Mouse (Mus musculus) intestine, embryonic 14.5 days (tissue): ENCODE measurements around the gene Cmpk2. TPM values are rescaled to one million over a fixed set of nuclear protein-coding genes. Genes with fewer than 3 reads are reported as not detected.
"Not testable (repeated sequence)": the region's sequence is repeated elsewhere in the genome, so short reads cannot be mapped to it uniquely, and the experiment has no call there.

ENCODE experiments used
- ATAC-seq: fragments of 200-750 bp; cut with Nextera tagmentation; replicated peaks from 2 replicates; pipeline ENCODE4 v1.8.0; 2017; ENCODE audit warnings: low read depth, moderate number of reproducible peaks, moderate TSS enrichment, moderate library complexity; ENCODE audit not compliant: low FRiP score, low TSS enrichment
- DNase-seq: peaks from one replicate; pipeline ENCODE4 v3.0.0-alpha.2; 2018; ENCODE audit warnings: low spot score
- H3K27ac ChIP-seq: fragments of 300-500 bp; sonication (generic); 2 replicates; pipeline ENCODE4 v1.5.1; 2014; ENCODE audit warnings: low read depth, mild to moderate bottlenecking, control low read depth
- H3K27me3 ChIP-seq: fragments of 300-500 bp; sonication (generic); replicated peaks from 2 replicates; pipeline ENCODE4 v1.6.1; 2014; ENCODE audit warnings: low read length, control low read depth; ENCODE audit not compliant: control insufficient read depth, insufficient read depth
- H3K36me3 ChIP-seq: fragments of 300-500 bp; sonication (generic); 2 replicates; pipeline ENCODE4 v1.6.1; 2014; ENCODE audit warnings: low read length, control low read depth; ENCODE audit not compliant: control insufficient read depth, insufficient read depth
- H3K4me1 ChIP-seq: fragments of 300-500 bp; sonication (generic); replicated peaks from 2 replicates; pipeline ENCODE4 v1.6.1; 2014; ENCODE audit warnings: low read length, control low read depth, mixed read lengths; ENCODE audit not compliant: control insufficient read depth, insufficient read depth
- H3K4me2 ChIP-seq: fragments of 300-500 bp; sonication (generic); 2 replicates; pipeline ENCODE4 v1.6.1; 2014; ENCODE audit warnings: low read length
- H3K4me3 ChIP-seq: fragments of 300-500 bp; sonication (generic); 2 replicates; pipeline ENCODE4 v1.5.1; 2014; ENCODE audit warnings: low read depth, low read length, control low read depth, mixed read lengths
- H3K9ac ChIP-seq: fragments of 300-500 bp; sonication (generic); 2 replicates; pipeline ENCODE4 v1.6.1; 2014; ENCODE audit warnings: mild to moderate bottlenecking, low read length
- H3K9me3 ChIP-seq: fragments of 300-500 bp; sonication (generic); 2 replicates; pipeline ENCODE4 v1.6.1; 2016; ENCODE audit warnings: low read length, control low read depth; ENCODE audit not compliant: control insufficient read depth
- WGBS: fragments of 180-500 bp; shearing (Covaris S2); extraction: QIAGEN DNeasy Blood & Tissue Kit; methylation state at CpG from one replicate; pipeline ENCODE4 v1.1.7; 2014; 5-methylcytosine and 5-hydroxymethylcytosine counted together
- polyA plus RNA-seq: library from polyadenylated mRNA; unstranded; fragments of >200 nt; fragmentation: Nextera tagmentation; extraction: Ambion mirVana; gene quantifications from 2 replicates; pipeline ENCODE4 v1.2.1, GENCODE M21; 2014

Gene Cmpk2
- polyA plus RNA-seq, 1 experiment from 2014 or later, result 4.7 TPM

GRCm38 (mm10) chr12:26470042-26470409 lies 1.0 kb downstream of the Cmpk2 start:
- peak overlapping the region; percentile 93 for H3K4me2 ChIP-seq
- ATAC-seq (peak; percentile 47; the same call in 1 of the 2 replicates), DNase-seq (no peak)
- 27% methylated on average over 6 of the region's 6 CpGs for WGBS
- H3K27ac ChIP-seq, result no peak overlapping the region
- H3K27me3 ChIP-seq, result no peaks in the 10 kb centered on the region
- peak overlapping the region; percentile 68 for H3K9ac ChIP-seq
- 0 out of 2 replicates have a peak, but pooled peaks cover 6% of the 10 kb centered on the region for H3K4me1 ChIP-seq
- H3K4me3 ChIP-seq, result peak overlapping the region; percentile 71
- H3K9me3 ChIP-seq, result no peaks in the 10 kb centered on the region
- no peaks in the 10 kb centered on the region for H3K36me3 ChIP-seq

- Histone ChIP-seq H3K36me3 (no peaks in the 10 kb centered on the region), H3K27me3 (no peaks in the 10 kb centered on the region), H3K9me3 (no peaks in the 10 kb centered on the region), H3K9ac (no peak overlapping the region), H3K27ac (no peak overlapping the region), H3K4me3 (no peak overlapping the region), H3K4me1 (0 out of 2 replicates have a peak, but pooled peaks cover 6% of the 10 kb centered on the region), H3K4me2 (no peak overlapping the region)
- no peak for ATAC-seq
- DNase-seq, result no peak
- 68% methylated on average over 3 of the region's 3 CpGs for WGBS
These were observed 2.4 kb downstream of the Cmpk2 start for GRCm38 (mm10) chr12:26471376-26471775.

GRCm38 (mm10) chr12:26472770-26473481 lies 3.9 kb downstream of the Cmpk2 start:
- Histone ChIP-seq H3K9me3 (no peaks in the 10 kb centered on the region), H3K27me3 (no peaks in the 10 kb centered on the region), H3K4me3 (no peak overlapping the region), H3K9ac (no peak overlapping the region), H3K4me1 (0 out of 2 replicates have a peak, but pooled peaks cover 6% of the 10 kb centered on the region), H3K27ac (no peak overlapping the region), H3K4me2 (no peak overlapping the region), H3K36me3 (no peaks in the 10 kb centered on the region)
- 86% methylated on average over 3 of the region's 3 CpGs for WGBS
- ATAC-seq, result no peak
- DNase-seq, result no peak

GRCm38 (mm10) chr12:26473746-26474145 lies 4.7 kb downstream of the Cmpk2 start:
- ATAC-seq (no peak), DNase-seq (no peak)
- H3K36me3 ChIP-seq, result no peaks in the 10 kb centered on the region
- no peak overlapping the region for H3K9ac ChIP-seq
- H3K4me3 ChIP-seq, result no peak overlapping the region
- H3K4me1 ChIP-seq, result 0 out of 2 replicates have a peak, but pooled peaks cover 6% of the 10 kb centered on the region
- H3K4me2 ChIP-seq, result no peak overlapping the region
- H3K27ac ChIP-seq, result no peak overlapping the region
- H3K27me3 ChIP-seq, result no peaks in the 10 kb centered on the region
- H3K9me3 ChIP-seq, result no peaks in the 10 kb centered on the region
- 84% methylated on average over 6 of the region's 6 CpGs for WGBS

- Histone ChIP-seq H3K4me2 (no peak overlapping the region), H3K9me3 (no peaks in the 10 kb centered on the region), H3K27ac (no peak overlapping the region), H3K4me3 (no peak overlapping the region), H3K4me1 (no peaks in the 10 kb centered on the region), H3K36me3 (no peaks in the 10 kb centered on the region), H3K27me3 (no peaks in the 10 kb centered on the region), H3K9ac (no peak overlapping the region)
- DNase-seq (no peak), ATAC-seq (no peak)
- 90% methylated on average over 5 of the region's 5 CpGs for WGBS
These were observed 8.2 kb downstream of the Cmpk2 start for GRCm38 (mm10) chr12:26477198-26477597.

GRCm38 (mm10) chr12:26478196-26479004 lies 9.4 kb downstream of the Cmpk2 start:
- no peak overlapping the region for H3K27ac ChIP-seq
- no peak overlapping the region for H3K9ac ChIP-seq
- no peak overlapping the region for H3K4me3 ChIP-seq
- H3K4me1 ChIP-seq, result no peaks in the 10 kb centered on the region
- 78% methylated on average over 18 of the region's 18 CpGs for WGBS
- no peak overlapping the region for H3K4me2 ChIP-seq
- no peak for DNase-seq
- H3K9me3 ChIP-seq, result no peaks in the 10 kb centered on the region
- no peaks in the 10 kb centered on the region for H3K27me3 ChIP-seq
- H3K36me3 ChIP-seq, result no peaks in the 10 kb centered on the region
- no peak for ATAC-seq

GRCm38 (mm10) chr12:26485738-26486580 lies 17.0 kb downstream of the Cmpk2 start:
- not testable (repeated sequence) for DNase-seq, H3K4me1 ChIP-seq, H3K4me3 ChIP-seq, H3K9ac ChIP-seq, H3K4me2 ChIP-seq, H3K27ac ChIP-seq, H3K27me3 ChIP-seq, ATAC-seq, H3K9me3 ChIP-seq, H3K36me3 ChIP-seq
- WGBS, result 91% methylated on average over 12 of the region's 12 CpGs

- no peak overlapping the region for H3K4me3 ChIP-seq
- H3K4me1 ChIP-seq, result 0 out of 2 replicates have a peak, but pooled peaks cover 4% of the 10 kb centered on the region
- H3K9ac ChIP-seq, result no peak overlapping the region
- H3K27ac ChIP-seq, result no peak overlapping the region
- no peak overlapping the region for H3K4me2 ChIP-seq
- ATAC-seq (no peak), DNase-seq (no peak)
- no peaks in the 10 kb centered on the region for H3K9me3 ChIP-seq
- WGBS, result 56% methylated on average over 14 of the region's 14 CpGs
- H3K27me3 ChIP-seq, result no peaks in the 10 kb centered on the region
- H3K36me3 ChIP-seq, result no peaks in the 10 kb centered on the region
These were observed 19.0 kb downstream of the Cmpk2 start for GRCm38 (mm10) chr12:26487874-26488616.
